Mouse (Mus musculus): ENCODE measurements at regions not wholly inside any gene's neighbourhood (a gene's known extent, or its start where the extent isn't known, plus 50 kb on each side); places are given as distances from the start of the nearest gene placed in this dataset.

DNA sequence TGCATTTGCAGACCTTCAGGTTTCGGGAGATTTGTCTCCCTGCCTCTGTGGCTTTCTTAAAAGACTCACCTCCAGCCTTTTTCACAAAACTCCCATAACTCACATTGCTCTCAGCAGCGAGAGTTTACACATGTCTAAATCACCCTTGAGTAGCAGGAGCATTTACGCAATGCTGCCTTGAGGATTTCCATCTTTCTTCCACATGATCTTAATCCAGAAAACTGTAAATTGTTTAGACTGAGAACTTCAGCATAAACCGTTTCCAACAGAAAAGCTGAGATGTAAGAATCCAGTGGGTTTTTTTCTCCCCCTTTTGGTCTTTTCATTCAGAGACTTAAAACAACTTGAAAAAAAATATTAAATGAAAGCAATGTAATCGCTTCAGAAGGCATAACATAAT, 336.5 kb downstream of the Efnb2 start:
- TF ChIP-seq GATA1 (IDR thresholded peaks at IDR 0.05; ENCODE audit: borderline replicate concordance, low read length) (no peak), FLI1 (IDR thresholded peaks at IDR 0.05; ENCODE audit: low read length) (no peak)
